Mouse (Mus musculus): ENCODE data around the gene Trim68.
"Not testable (repeated sequence)": the region's sequence is repeated elsewhere in the genome, so short reads cannot be mapped to it uniquely, and the experiment has no call there.

Gene Trim68

GRCm38 (mm10) chr7:102686944-102687501, at the start of gene Trim68:
TSS of gene Trim68 (minus strand) at chr7:102687327.
- DNase-seq (ENCODE audit: low spot score), result peak; percentile 88

GRCm38 (mm10) chr7:102733793-102734192, 46.7 kb upstream of the Trim68 start:
- no peak for DNase-seq (ENCODE audit: low spot score)

GRCm38 (mm10) chr7:102727391-102727790, 40.3 kb upstream of the Trim68 start, which contains the start of gene Olfr559:
TSS of gene Olfr559 (minus strand) at chr7:102727491.
- no peak for DNase-seq (ENCODE audit: low spot score)

GRCm38 (mm10) chr7:102718970-102719369, 31.8 kb upstream of the Trim68 start, which contains the start of gene Olfr33:
TSS of gene Olfr33 (minus strand) at chr7:102719070.
- DNase-seq (ENCODE audit: low spot score), result no peak

- DNase-seq (ENCODE audit: low spot score), result no peak
Observed at GRCm38 (mm10) chr7:102701915-102702314, 14.8 kb upstream of the Trim68 start, which contains the start of gene Olfr558. TSS of gene Olfr558 (plus strand) at chr7:102702215.

GRCm38 (mm10) chr7:102698461-102698860, 11.3 kb upstream of the Trim68 start:
- DNase-seq (ENCODE audit: low spot score), result no peak

GRCm38 (mm10) chr7:102695358-102696125, 8.4 kb upstream of the Trim68 start, which contains the start of gene Olfr557:
TSS of gene Olfr557 (plus strand) at chr7:102695910.
- DNase-seq (ENCODE audit: low spot score), result peak; percentile 60

- DNase-seq (ENCODE audit: low spot score), result no peak
Observed at GRCm38 (mm10) chr7:102681916-102682315, 5.2 kb downstream of the Trim68 start.

- DNase-seq (ENCODE audit: low spot score), result no peak
Observed at GRCm38 (mm10) chr7:102676225-102676624, 10.9 kb downstream of the Trim68 start.

GRCm38 (mm10) chr7:102665378-102665777, 21.7 kb downstream of the Trim68 start:
- no peak for DNase-seq (ENCODE audit: low spot score)

GRCm38 (mm10) chr7:102664599-102664998, 22.5 kb downstream of the Trim68 start, which contains the start of gene Olfr556:
TSS of gene Olfr556 (plus strand) at chr7:102664899.
- no peak for DNase-seq (ENCODE audit: low spot score)

GRCm38 (mm10) chr7:102658523-102658922, 28.6 kb downstream of the Trim68 start, which contains the start of gene Olfr555:
TSS of gene Olfr555 (plus strand) at chr7:102658823.
- DNase-seq (ENCODE audit: low spot score), result no peak

GRCm38 (mm10) chr7:102644945-102645344, 42.2 kb downstream of the Trim68 start:
- not testable (repeated sequence) for DNase-seq (ENCODE audit: low spot score)

- no peak for DNase-seq (ENCODE audit: low spot score)
Observed at GRCm38 (mm10) chr7:102638132-102638531, 49.0 kb downstream of the Trim68 start, which contains the start of gene Olfr554. TSS of gene Olfr554 (plus strand) at chr7:102638432.

- peak; percentile 49 for DNase-seq (ENCODE audit: low spot score)
Observed at GRCm38 (mm10) chr7:102636665-102637064, 50.5 kb downstream of the Trim68 start.
